Mouse (Mus musculus): ENCODE data around the gene Pde9a.
A peak's percentile ranks its signal among the peaks of the same experiment; 100 is the strongest.

Pde9a gene

GRCm38 (mm10) chr17:31385671-31386665 is at the start of gene Pde9a:
Gene Pde9a (plus strand): TSS chr17:31386210.
- DNase-seq (ENCODE audit: low read depth, low spot score): peak; percentile 88

DNA sequence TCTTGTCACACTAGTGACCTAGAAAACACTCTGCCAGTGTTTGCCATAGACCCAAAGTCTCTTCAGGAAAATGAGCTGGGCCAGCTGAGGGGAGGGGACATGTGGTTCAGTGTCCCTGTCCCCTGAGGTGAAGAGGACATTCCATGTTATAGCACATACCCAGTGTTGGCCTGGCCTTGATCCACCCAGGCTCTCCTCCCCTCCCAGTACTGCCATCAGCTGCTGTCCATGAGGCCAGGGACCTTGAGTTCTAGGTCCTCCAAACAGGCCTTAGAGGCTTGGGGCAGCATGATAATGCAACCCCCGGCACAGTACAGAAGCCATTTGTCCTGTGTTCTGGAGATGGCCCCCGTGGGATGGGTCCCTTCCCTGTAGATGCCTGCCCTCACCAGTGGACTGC is 46.2 kb upstream of the Pde9a start:
- DNase-seq (ENCODE audit: low read depth, low spot score): no peak

- DNase-seq (ENCODE audit: low read depth, low spot score): no peak
These were observed 43.8 kb upstream of the Pde9a start for GRCm38 (mm10) chr17:31342191-31342590.

- DNase-seq (ENCODE audit: low read depth, low spot score): peak; percentile 83
These were observed 41.7 kb upstream of the Pde9a start for GRCm38 (mm10) chr17:31344172-31344801.

GRCm38 (mm10) chr17:31344816-31345215 is 41.2 kb upstream of the Pde9a start:
- no peak for DNase-seq (ENCODE audit: low read depth, low spot score)

GRCm38 (mm10) chr17:31348129-31348528 is 37.9 kb upstream of the Pde9a start:
- no peak for DNase-seq (ENCODE audit: low read depth, low spot score)

DNA sequence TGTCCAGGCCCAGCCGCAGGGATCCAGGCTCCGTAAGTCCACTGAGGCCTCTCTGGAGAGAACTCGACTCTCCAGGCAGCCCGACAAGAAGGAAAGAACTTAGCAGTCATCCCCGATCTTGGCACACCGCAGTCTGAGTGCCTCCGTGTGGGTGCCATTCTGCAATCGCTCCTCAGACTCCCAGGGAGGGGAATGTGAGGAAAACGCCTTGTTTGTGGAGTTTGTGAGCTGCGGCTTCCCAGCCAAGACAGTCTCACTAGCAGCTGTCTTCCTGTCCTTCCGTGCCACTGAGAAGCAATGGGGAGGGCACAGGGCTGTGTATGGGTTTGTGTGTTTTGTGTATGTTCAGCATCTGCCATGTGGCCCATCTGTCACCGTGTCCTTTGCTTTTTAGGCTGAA is 36.6 kb upstream of the Pde9a start:
- no peak for DNase-seq (ENCODE audit: low read depth, low spot score)

DNA sequence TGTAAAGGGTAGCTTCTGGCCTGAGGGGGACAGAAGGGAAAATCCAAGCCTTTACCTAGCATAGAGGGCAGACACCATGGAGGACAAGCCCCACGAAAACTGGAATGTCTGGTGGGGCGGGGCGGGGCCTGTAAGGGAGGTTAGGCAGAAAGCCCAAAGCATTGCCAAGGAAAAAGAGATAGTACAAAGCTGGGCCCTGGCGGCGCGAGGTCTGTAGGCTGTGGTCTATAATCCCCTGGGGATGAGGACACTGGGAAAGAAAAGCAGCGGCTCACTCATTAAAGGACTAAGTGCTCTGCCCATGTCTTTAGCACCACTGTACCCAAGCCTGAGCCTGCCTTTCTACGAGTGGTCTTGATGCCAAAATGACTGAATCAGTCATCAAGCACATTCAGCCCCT is 34.0 kb upstream of the Pde9a start:
- DNase-seq (ENCODE audit: low read depth, low spot score): no peak

DNA sequence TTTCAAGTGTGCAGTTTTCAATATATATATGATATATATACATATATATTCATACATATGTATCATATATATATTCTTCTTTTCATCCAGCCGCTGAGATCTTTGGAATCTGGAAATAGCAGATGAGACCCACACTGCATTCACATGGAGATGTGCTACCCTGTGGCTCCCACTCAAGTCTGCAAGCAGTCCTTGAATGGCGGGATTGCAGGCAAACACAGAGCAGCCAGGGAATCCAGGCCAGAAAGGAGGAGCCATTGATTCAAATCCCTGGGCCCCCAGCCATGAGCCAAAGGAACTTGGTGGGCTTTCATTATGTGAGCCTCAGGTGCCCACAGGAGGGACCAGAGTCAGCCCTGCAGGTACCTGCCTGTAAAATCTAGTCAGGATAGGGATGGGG is 32.8 kb upstream of the Pde9a start:
- DNase-seq (ENCODE audit: low read depth, low spot score): no peak

- DNase-seq (ENCODE audit: low read depth, low spot score): peak; percentile 54
These were observed 31.3 kb upstream of the Pde9a start for GRCm38 (mm10) chr17:31354684-31355083.

DNA sequence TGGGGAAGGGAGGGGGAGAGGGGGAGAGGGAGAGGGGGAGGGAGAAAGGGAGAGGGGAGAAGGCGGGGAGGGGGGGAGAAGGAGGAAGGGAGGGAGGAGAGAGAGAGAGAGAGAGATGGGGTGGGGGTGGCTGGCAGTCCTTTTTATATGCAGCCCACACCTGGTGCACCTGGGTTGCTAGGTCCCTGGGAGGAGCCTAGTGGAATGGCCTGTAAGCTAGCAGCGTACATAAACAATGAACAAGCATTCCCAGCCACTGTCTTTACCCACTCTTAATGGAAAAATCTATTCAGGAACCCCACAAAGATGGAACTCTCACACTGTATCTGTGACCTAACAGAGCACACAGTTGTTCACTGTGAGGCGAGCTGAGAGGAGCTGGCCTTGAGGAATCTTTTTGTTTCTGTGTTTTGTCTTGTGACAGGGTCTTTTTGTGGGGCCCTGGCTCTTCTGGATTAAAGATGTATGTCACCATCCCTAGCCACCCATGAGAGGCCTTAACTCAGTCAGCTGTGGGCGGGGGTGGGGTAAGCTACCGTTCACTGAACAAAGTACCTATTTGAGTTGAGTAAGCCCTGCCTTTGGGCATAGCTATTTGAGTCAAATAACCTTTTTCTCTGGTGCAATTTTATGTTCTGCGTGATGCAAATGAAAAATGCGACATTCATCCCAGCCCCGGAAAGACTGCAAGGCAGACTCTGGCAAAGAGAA is 30.1 kb upstream of the Pde9a start:
- DNase-seq (ENCODE audit: low read depth, low spot score): no peak

DNA sequence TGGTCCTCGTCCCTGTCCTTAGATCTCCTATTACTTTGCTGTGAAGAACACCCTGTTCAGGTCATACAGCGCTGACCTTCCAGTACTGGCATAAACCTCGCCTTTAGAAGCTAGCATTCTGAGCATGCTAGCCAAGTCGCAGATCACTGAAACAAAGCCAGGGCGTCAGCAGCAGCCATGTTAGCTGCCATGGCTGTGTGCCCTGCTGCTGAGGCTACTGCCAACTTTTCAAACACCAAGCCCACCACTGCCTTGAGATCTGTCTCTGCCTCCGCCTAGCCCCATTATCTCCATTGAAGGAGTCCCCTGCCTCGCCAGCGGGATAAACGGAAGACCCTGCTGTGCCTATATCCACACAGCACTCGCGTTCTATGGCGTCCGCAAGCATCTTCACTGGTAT is 25.4 kb upstream of the Pde9a start:
- peak; percentile 21 for DNase-seq (ENCODE audit: low read depth, low spot score)

- no peak for DNase-seq (ENCODE audit: low read depth, low spot score)
These were observed 20.3 kb upstream of the Pde9a start for GRCm38 (mm10) chr17:31365586-31366166.

- no peak for DNase-seq (ENCODE audit: low read depth, low spot score)
These were observed 15.8 kb upstream of the Pde9a start for GRCm38 (mm10) chr17:31370221-31370620.

DNA sequence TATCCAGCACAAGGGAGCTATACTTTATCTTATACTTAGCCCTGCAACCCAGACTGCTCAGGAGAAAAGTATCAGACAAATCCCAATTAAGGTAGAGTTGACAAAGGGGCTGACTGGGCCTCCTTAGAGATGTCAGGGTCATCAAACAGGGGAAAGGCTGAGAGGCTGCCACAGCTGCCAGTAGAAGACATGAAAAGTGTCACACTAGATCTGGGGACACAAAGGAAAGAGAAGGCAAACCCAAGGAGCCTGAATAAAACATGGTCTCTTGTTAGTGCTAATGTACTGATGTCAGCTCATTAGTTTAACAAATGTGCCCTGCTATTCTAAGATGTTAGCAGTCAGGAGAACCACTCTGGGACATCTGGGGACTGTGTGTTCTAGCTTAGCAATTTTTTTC is 15.1 kb upstream of the Pde9a start:
- DNase-seq (ENCODE audit: low read depth, low spot score): no peak

DNA sequence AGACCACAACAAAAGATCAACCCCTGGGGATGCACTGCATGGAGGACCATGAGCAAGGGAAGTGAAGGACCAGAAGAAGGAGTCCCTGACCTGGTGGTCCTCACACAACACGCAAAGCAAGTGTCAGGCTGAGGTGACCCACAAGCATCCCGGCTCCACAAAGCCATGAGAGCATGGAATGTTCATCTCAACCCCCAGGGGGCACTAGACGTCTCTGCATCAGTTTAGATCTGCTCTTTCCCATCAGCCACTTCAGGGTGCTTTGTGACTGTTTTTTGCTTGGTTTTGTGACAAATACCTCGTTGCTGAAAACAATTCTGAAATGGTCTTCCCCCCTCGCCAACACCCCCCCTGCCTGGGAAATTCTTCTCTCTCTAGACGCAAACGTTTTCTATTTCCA is 8.0 kb upstream of the Pde9a start:
- DNase-seq (ENCODE audit: low read depth, low spot score): peak; percentile 82

DNA sequence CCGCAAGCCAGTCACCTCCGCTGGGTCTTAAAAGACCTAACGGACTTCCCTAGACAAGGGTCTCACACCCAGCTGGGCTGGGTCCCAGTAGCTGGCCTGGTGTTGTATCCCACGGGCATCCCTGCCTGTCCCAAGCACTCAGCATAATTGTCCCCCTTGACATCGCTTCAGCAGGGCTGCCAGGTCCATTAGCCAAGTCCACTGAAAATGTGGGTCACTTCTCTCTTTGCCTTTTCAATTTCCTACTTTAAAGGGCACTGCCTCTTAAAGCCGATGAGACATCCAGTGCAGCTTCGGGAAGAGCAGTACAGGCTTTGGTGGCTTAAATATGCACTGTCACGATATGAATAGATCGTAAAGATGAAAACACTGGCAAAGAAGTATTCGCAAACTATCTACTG is 7.6 kb upstream of the Pde9a start:
- no peak for DNase-seq (ENCODE audit: low read depth, low spot score)

DNA sequence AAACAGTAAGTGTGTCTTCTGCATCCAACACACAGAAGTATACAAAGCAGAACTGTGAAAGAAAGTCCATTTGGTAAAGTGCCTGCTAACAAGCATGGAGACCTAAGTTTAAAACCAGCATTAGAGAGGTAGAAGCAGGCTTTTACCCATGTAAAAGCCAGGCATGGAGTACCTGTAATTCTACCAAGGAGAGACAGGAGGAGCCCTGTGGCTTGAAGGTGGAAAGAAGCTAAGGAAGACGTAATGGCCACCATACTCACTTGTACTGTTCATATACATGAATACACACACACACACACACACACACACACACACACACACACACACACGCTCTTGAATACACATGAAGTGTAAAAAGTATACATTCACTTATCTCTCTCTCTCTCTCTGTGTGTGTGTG is 6.9 kb upstream of the Pde9a start:
- DNase-seq (ENCODE audit: low read depth, low spot score): peak; percentile 20

- DNase-seq (ENCODE audit: low read depth, low spot score): no peak
These were observed 6.1 kb upstream of the Pde9a start for GRCm38 (mm10) chr17:31379863-31380262.

- DNase-seq (ENCODE audit: low read depth, low spot score): no peak
These were observed 2.7 kb upstream of the Pde9a start for GRCm38 (mm10) chr17:31383320-31383719.

DNA sequence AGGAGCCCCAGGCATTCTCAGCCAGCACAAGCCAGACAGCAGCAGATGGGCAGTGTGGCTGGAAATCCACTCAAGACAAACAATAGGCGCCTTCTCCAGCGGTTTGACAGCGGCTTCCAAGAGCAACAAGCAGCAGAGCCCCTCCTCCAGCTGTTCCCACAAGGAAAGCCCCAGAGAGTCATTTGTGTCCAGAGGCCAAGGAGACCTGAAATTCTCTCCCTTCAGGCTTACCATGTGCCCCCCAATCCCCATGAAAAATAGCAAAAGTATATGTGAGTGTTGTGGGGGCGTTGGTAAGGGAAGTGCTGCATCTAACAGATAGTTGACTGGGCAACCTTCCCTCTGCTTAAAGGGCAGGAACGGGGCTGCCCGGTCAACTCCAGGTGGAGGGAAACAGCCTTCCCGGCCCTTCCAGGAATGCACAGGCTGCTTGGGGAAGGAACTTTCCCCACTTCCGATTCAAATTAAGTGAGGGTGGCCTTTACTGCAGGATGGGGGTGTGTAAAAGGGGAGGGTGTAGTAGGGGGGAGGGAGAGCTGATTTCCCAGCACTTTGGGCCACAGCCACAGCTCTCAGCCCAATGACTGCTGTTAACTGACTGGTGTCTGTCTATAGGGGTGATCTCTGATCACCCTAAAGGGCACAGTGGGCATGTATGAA is 912 bp upstream of the Pde9a start:
- peak; percentile 81 for DNase-seq (ENCODE audit: low read depth, low spot score)

Measured in ES-CJ7 (cell line).